Mouse (Mus musculus): ENCODE measurements around the gene Zfp777.

Gene Zfp777

DNA sequence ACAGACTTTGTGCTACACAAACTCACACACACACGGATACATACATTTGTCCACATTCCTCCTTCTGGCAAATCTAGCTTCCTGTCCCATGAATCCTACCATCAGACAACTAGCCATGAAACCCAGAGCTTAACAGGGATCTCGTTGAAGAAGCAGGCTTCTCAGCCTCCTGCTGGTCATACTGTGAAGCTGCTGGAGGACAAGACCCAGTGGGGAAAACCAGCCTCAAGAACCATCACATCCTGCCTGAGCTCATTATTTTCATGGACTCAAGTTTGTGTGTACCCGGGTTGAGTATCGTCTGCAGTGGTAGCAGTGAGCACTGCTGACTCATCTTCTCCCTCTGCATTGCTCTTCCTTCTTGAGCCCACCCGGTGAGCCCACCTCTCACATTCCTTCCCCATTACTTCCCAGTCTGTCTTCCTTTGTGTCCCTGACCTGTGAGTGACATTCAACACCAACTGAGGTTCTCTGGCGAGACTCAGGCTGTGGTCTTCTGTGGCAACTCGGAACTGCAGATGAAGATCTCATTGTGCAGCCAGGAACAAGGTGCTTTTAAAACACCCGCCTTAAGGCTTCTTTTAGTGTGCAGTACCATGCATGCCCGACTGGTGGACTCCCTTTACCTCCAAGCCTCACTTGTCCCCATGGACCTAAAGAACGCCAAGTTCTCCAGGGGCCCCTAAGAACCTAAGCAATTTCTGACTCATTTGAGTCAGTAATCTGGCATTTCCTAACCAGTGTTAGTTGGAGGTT, 22.6 kb downstream of the Zfp777 start:
- DNase-seq (ENCODE audit: low spot score in 2 of 2), result no peak

DNA sequence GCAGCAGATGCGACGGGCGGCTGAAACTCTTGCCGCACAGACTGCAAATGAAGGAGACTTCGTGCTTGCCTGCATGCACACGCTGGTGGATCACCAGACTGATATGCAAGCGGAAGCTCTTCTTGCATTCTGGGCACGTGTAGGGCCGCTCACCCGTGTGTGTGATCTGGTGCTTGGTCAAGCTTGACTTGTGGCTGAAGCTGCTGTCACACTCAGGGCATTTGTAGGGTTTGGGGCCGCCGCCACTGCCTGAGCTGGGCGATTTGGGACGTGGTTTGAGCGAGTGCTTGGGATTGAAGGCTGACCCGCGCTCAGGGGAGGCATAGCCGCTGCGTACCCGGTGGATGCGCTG, 23.7 kb downstream of the Zfp777 start:
- DNase-seq (ENCODE audit: low spot score in 2 of 2), result no peak

DNA sequence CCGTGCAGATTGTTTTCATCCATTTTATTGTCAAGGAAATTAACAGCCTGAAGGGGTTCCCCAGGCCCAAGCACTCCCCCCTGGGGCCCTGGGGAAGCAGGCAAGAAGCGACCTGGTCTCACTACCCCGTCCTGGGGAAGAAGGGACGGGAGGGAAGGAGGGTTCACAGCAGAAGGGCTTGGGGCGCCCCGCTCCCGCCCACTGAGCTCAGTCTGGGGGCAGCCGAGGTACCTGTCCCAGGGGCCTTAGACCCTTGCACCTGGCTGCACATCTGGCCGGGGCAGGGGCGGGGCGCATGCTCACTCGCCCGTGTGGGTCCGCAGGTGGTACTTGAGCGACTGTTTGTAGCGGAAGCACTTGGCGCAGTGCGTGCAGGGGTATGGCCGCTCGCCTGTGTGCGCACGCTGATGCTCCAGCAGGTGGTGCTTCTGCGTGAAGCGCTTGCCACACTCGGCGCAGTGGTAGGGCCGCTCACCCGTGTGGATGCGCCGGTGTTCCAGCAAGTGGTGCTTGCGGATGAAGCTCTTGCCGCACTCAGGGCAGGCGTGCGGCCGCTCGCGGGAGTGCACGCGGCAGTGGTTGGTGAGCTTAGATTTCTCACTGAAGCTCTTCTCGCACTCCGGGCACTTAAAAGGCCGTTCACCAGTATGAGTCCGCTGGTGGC, 24.2 kb downstream of the Zfp777 start:
- no peak for DNase-seq (ENCODE audit: low spot score in 2 of 2)

DNA sequence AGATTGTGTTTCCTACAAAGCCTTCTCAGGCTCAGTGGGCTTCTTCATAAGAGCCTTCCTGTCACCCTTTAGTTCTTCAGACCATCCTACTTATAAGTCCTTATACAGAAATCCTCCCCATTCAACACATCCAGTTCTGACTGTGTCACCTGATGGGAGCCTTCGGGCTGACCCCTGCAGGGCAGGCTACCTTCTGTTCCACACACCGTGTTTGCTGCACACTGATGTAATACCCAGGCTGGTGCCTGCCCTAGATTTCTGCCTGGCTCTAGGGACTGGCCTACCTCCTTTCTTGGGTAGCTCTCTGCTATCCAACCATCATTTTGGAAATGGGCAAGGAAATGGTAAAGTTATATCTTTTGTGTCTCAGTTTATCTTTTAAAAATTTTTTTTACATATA, 26.0 kb downstream of the Zfp777 start:
- no peak for DNase-seq (ENCODE audit: low spot score in 2 of 2)

DNA sequence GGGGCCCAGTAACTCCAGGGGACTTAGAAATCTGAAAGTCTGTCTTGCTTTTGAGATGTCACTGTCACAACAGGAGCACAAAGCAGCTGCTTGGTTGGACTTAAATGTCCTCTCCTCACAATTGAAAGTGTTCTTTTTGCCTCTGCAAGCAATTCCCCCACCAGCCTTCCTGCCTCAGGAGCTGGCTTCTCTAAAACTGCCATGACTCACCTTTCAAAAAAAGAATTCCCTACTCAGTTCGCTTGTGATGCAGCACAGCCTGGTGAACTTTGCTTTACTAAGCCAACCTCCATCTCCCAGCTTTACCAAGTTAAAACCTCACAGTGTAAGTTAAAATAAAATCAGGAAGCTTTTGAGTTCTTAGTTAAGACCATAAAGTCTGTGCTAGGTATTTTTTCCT, 27.0 kb downstream of the Zfp777 start:
- no peak for DNase-seq (ENCODE audit: low spot score in 2 of 2)

DNA sequence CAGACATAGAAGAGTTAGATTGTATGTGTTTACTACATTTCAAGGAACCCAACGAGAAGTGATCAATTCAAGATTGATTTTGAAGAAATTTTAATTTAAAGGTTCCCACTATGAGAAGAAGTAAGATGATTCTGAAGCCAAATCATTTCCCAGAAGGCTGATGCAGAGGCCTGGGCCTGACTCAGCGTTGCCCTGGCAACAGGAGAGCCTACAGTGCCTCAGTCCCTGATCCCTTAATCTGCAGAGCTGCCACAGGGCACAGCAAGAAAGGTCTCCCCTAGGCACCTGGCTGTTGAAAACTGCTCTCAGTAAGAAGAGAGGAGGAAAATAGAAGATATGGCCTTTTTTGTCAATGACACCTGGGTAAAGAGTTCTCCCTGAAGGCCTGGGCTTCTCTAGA, 28.7 kb downstream of the Zfp777 start:
- no peak for DNase-seq (ENCODE audit: low spot score in 2 of 2)

DNA sequence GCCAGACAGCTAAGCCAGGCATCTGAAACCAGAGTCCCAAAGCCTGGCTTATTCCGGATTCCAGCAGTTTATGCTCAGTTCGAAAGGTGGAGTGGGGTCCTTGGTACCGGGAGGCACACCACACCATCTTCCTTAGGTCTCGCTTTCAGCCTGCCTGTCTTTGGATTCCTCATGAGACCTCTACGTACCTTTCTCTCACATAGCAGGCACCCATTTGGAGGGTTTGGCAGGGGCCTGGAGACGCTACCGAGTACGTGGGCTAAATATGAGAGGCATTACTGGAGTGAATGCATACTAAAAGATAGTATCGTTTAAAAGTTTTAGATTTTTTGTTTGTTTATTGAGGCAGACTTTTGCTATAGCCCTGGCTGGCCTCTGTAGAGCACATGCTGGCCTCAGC, 31.9 kb downstream of the Zfp777 start:
- no peak for DNase-seq (ENCODE audit: low spot score in 2 of 2)

DNA sequence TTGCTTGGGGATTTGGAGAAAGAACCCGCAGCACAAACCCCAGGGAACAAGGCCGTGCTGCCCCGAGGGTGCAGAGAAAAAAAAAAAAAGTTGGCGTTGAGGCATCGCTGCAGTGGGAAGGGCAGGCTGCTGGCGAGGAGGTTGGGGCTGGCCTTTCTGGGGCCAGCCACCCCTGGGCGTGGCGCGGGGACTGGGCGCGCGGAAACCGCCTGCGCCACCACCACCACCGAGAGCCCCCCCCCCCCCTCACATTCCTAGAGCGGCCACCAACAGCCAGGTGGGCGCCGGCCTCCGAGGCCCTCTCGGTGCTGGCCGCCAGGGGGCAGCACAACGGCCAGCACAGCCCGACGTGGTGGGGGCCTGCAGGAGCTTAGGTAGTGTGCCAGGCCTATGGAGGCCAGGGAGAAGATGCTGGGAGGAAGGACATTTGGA, 32.6 kb downstream of the Zfp777 start:
- DNase-seq (ENCODE audit: low spot score in 2 of 2), result peak; percentile 50 to 53

DNA sequence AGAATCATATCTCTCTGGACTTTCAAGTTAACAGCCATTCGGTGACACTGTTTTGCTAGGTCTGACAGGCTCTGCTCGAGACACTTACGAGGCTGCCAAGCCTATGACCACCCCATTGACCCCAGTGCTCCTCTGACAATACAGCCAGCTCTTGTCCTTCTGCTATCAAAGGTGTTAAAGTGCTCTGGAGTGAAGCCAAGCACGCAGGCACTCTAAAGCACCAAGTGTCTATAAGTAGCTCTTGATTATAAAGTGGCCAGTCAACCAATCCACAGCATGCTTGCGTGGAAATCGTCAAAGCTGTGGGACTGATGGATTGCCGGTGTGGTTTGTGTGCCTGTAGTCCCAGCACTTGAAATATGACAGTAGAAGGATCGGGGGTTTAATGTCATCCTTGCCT, 38.0 kb downstream of the Zfp777 start:
- DNase-seq (ENCODE audit: low spot score in 2 of 2), result peak; percentile 56 to 67

DNA sequence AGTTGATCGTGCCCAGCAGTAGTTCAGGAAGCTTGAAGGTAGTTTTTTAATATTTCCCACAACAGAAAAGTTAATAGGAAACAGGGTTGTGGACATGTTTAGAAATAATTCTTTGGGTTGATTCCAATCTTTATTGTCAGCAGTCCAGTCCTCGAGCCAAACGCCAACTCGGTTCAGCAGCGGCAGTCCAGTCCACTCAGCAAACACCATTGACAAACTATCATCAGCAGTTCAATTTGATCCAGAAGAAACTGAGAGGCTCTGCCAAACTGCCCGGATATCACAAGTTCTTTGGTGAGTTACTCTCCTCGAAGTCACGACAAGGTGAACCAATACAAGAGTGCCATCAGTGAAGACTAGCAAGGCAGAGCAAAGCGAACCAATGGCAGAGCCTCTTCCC, 53.0 kb downstream of the Zfp777 start:
- no peak for DNase-seq (ENCODE audit: low spot score in 2 of 2)

DNA sequence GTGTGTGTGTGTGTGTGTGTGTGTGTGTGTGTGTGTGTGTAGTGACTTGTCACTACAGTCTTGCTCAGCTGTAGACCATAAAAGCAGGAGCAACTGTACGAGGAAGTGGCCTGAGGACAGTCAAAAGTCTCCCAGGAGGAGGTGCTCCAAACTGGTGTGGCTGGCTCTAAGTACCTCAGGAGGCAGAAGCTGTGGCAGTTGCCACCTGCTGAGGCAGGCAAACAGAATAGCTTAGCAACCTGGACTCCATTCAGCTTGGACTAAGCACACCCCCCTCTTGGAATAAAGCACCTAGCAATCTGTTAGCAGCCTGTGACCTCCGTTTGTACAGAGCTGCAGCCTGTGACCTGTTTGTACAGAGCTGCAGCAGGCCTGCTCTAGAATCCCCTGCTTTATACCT, 64.8 kb downstream of the Zfp777 start:
- no peak for DNase-seq (ENCODE audit: low spot score in 2 of 2)

DNA sequence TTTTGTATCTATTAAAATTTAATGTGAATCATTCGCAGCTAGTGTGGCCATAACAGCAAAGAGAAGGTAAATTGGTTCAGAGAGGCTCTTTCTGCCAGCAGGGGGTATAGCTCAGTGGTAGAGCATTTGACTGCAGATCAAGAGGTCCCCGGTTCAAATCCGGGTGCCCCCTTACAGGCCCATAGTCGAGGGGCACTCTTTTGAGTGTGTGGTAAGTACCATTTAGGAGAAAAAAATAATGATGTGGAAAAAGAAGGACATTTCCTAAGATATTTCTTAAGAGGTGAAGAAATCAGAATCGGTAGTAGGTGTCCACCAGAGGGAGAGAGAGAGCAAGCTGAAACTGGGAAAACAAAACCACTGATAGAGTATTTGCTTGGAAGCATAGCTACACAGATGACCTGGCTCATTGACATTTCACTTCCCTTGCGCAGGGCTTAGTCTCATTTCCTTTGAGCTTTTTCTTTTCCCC, 69.8 kb downstream of the Zfp777 start:
- DNase-seq (ENCODE audit: low spot score in 2 of 2), result peak; percentile 81 to 84

DNA sequence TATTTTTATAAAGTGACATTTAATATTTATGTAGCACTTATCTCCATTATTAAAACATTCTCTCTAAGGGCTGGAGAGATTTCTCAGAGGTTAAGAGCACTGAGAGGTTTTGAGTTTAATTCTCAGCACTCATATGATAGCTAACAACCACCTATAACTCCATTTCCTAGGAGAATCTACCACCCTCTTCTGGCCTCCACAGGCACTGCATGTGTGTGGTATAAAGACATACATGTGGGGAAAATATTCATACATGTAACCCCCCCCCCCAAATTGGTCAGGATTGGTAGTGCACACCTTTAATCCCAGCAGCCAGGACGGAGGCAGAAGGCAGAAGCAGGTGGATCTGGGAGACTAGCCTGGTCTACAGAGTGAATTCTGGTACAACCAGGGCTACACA, 74.1 kb downstream of the Zfp777 start:
- DNase-seq (ENCODE audit: low spot score in 2 of 2), result no peak
